Mouse (Mus musculus): Measurements from ENCODE around the gene Zic4.

The Zic4 gene

DNA sequence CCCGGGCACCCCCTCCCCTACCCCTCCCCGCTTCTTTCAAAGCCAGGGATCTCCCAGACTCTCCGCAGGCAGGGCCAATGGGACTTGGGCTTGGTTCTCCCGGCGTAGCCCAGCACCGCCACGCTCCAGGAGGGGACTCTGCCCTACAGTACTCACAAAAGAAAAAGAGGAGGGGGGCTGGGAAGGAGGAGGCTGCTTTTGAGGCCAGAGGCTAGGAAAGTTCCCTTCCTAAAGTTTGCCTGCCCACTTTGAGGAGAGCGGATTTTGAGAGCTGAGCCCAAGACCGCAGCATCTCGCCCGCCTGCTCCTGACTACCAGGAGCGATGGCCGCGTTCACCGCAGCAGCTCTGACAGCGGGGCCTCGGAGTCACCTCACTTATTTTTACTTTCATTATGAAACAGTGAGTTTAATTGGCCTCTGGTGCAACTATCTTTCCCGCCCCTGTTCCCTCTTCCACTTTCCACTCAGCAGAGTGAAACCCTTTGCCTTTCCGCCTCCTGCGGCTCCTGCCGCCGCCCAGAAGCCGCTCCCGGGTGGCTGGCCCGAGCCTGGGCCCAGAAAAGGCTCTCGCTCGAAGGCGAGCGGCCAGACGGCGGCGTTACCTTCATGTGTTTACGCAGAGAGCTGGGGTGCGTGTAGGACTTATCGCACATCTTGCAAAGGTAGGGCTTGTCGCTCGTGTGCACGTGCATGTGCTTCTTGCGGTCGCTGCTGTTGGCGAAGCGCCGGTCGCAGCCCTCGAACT lies at the start of gene Zic4:
Zic4 (plus strand) TSS at position 558 of the 746 bp plus-strand sequence.
- no peak for DNase-seq (ENCODE audit: low read depth)

DNA sequence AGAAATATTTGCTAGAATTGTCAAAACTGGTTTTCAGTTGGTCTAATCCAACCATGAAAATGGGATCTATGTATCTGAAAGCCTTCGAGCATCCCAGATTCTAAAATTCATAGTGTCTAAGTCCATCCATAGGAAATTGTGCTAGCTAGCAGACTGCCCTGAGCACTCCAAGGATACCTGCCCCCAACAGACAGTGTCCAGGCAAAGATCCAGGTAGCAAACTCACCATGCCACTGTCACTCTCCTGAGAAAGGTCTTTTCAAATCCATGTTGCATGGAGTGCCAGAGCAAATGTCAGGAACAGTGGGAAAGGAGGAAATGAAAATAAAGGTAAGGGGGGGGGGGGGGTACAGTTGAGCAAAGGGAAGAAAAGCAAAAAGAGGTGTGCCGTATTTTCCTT lies 14.6 kb upstream of the Zic4 start:
- no peak for DNase-seq (ENCODE audit: low read depth)

DNA sequence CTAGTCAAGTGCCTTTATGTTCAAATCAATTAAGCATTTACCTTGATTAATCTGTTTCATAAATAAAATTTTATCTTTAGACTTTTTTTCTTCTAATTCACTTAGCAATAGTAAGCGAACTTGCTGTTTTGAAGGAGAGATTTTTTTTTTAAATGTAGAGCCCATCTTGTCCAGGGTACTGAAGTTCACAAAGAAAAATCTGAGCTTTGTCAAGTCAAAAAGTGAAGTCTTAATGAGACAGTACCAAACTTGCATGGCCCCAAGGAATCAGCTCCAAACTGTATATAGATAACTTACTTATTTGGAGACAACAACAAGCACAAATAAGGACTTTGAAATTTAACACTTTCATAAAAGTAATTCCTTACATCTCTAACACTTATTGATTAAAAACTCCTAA lies 13.5 kb upstream of the Zic4 start:
- no peak for DNase-seq (ENCODE audit: low read depth)

DNA sequence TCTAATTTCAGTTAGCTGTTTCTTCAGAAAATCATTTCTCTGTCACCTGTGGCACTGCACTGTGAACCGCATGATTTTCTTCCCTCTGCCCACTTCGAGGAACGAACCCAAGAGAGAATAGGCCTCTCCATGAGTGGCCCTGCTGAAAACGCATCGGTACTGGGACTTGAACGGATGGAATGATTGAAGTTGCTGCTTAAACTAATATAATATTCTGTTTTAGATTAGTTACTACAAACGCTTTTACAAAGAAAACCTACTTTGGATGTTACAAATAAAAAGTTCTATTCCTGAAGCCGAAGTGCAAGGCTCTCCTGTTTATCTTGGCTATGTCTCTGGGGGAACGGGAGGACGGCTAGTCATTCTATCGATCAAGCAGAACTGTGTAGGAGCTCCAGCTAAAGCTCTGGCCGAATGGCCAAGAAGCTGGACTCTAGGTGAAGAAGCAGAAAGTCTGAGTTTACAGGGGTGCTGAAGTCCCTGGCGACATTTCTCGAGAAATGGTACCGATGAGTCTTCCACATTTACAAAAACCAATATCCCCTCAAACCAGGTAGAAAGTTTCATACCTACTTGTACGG lies 11.9 kb upstream of the Zic4 start:
- DNase-seq (ENCODE audit: low read depth) = no peak

DNA sequence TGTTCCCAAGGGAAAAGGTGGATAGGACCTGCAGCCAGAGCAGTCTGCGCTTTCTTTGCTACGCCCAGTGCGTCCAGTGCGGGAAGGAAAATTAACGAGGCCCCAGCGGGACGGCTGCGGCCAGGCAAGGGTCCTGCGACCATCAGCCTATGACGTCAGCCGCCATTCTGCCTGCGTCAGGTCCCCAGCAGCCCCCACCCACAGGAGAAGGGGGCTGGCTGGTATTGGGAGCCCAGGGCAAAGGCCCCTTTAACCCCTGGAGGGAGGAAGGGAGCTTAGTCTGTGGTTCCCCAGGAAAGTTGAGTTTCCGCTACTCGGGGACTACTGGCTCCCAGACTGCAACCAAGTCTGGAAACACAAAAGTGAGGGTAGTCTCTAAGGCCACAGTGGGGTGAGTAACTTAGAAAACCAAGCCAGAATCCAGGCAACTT lies 11.3 kb upstream of the Zic4 start:
- no peak for DNase-seq (ENCODE audit: low read depth)

DNA sequence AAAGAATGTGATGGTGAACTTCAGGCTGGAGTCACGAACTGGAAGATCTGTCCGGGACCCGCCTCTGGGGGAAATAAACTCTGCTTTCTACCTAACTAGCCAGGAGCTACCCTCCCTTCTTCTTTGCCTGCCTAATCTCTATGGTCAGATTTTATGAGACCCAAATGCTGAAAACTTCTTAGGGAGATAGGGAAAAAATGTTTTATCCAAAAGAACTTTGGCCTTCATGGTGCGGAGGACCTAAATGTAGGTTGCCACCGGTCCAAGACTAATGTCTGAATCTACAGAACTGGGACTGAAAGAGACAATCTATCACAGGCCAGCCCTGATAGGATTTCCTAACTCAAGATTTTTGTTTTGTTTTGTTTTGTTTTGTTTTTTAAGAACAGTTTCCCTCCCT lies 10.9 kb upstream of the Zic4 start:
- DNase-seq (ENCODE audit: low read depth) = no peak

DNA sequence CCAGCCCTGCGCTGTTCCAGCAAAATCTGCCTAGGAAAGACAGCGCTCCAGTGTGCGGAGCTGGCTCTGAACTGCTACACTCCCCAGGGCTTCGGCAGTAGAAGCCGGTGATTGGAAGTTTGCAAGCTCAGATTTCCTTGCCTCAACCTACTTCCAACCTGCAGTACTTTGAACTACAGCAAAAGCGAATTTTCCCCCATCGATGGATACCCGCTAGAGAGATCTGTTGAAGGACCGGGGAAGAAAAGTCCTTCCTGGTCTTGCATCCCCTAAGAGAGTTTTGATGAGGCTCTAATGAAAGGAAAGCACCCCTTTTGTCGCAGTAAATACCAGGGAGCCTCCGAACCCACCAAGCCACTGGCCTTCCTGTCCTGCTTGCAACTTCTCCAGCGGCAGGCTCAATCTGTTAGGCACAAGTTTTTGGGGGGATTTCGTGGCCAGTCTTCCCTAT lies 10.2 kb upstream of the Zic4 start:
- no peak for DNase-seq (ENCODE audit: low read depth)

DNA sequence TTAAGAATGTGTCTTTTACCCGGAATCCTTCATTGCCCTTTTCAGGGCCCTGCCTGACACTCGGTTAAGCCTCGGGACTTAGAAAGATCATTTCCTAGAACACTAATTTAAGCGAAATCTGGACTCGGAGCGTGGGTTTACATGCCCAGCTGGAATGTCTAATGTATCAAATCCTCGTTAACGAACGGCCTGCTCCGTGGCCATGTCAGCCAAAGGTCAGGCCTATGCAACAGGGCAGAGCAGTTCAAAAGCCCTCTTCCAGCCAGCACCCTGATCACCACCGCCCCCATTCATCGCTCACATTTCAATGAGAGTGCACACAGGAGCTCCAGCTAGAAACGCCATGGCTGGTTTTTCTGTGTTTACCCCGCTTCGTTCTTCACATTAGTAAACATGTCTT lies 9.4 kb upstream of the Zic4 start:
- no peak for DNase-seq (ENCODE audit: low read depth)

DNA sequence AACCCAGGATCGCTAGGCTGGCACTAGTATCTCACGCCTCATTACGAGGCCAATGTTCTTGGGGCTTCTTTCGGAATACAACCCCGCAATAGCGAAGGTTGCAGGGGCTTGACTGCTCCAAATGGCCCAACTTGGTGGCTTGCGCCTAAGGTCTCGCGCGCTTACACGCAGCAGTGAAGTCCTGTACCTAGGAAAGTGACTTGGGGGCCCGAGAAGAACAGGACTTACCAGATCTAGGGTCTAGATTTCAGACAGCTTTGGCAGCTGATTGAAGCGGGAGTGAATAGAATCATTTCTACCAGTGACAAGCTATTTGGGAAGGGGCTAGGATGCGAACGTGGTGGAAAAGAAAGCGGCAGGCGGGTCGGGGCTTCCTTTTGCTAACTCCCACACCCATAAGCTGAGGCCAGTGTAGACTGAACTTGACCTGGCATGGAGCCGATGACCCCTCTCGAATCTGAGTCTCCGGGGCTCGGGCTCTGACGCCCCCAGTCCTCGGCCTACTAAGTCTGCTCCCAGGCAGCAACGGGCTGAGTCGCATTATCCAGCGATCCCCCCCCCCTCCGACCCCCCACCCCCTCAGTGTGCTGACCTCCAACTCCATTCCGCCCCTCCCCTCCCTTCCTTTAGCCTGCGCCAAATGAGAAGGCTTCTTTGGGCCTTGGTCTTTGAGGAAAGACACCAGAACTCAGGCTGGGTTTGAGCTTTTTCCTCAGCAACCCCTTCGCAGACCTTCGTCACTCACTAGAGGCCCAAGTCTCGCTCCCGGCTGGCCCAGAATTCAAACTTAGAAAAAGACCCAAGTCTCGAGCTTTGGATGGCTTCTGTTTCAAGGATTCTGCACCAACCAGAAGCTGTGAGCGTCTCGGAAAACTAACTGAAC lies 8.4 kb upstream of the Zic4 start:
- DNase-seq (ENCODE audit: low read depth) = no peak

DNA sequence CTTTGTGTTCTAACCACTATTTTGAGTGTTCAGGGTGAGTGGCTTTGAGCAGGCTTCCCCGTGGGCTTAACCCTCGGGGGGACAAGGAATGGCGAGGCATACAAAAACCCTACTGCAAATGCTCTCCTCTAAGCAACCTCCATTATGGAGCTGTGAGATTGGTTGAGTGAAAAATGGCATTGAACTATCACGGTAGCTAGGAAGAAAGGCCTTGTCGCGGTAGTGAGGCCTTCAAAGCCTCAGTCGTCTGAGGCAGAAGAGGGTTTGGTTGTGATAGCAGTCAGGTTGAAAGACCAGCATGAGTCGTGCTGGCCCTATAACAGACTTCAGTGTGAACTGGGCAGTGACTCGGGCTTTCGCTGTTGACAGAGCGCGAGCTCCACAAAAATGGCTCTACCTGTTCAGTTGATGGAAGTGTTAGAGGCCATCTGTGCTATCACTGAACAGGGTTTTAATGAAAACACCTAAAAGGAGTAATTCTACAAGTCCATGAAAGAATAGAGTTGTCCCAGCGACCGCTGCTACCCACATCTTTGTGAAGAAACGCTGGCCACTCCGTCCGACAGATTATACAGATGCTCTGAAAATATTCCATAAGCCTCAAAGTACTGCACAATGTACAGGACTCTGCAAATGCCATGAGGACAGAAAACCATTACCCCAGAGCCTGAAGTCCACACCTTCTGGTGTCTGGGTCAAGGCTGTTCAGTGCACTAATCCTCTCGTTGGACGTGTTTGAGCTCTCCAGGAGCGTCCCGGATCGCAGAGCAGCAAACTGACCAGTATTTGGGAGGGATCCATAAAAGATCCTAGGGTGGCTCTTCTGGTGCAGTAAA lies 7.6 kb upstream of the Zic4 start:
- no peak for DNase-seq (ENCODE audit: low read depth)

DNA sequence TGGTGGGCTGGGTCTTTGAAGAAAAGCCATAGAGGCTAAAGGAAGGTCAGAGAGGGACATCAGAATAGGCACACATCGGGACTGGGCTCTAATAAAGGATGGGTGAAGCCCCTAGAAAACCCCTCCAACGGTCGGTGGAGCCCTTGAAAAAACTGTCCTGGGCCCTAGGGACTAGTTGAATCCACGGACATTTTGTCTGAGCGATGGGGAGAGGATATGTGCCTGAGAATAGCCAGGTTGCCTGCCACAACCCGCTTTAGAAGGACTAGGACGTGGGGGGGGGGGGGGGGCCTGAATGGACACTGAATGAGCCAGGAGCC lies 7.0 kb upstream of the Zic4 start:
- no peak for DNase-seq (ENCODE audit: low read depth)

DNA sequence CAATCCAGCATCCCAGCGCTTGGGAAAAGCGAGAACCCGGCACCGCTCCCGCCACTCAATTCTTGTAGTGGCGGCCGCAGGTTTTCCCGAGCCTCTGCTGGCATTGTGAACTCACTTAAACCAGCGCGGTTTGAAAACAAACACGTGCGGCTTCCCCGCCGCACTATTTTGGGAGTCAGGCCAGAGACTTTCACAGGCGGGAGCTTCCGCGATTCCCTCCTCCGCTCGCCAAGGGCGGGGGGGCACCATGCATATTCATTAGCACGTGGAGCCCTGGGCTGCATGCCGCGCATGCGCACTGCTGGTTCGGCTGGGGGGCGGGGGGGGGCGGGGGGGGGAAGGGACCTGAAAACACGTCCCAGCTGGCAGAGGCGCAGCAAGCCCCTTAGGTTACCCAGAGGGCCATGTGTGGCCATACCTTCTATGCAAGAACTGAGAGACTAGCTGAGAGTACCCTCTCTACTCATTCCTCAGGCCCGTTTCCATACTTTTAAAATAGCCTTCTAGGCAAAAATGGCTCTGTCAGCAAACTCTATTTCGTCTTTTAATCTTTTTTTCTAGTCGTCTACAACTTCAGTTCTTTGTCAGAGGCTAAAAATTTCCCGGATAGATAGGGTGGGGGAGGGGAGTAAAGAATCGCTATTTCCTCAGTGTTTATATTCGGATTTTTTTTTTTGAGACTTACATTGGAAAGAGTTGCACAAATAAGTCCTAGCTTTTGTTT lies 6.4 kb upstream of the Zic4 start:
- no peak for DNase-seq (ENCODE audit: low read depth)

DNA sequence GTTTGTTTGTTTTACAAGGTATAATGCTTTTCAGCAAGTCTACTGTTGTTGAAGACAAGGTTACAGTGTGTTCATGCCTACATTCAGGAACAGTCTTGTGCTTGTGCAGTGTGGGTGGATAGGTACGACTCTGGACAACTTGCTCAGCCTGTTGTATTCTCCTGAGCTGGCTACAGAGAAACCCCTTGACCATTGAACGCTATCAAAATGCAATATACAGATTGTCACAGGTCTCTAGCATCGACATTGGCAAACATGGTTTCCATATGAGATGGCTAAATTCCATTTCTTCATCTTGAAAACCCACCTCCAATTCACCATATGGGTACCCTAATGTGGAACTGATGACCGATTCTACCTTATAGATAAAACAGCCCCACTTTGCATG lies 5.9 kb upstream of the Zic4 start:
- DNase-seq (ENCODE audit: low read depth) = no peak

DNA sequence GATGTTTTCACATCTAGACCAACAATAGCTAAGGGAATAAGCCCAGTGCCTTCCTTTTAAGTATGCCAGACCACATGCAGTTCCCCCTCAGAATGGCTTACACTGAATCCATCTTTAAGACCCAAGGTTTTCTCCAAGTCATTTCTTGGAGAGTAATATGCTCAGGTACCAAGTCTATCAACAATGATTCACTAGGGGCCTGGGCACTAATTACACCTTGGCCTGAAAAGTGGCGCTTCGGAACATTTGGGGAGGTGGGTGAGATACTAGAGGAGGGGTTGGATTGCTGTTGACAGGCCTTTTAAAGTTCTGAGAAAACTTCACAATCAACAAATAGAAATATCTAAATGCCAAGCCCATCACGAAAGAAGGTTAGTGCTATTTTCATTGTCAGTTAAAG lies 4.9 kb upstream of the Zic4 start:
- no peak for DNase-seq (ENCODE audit: low read depth)

DNA sequence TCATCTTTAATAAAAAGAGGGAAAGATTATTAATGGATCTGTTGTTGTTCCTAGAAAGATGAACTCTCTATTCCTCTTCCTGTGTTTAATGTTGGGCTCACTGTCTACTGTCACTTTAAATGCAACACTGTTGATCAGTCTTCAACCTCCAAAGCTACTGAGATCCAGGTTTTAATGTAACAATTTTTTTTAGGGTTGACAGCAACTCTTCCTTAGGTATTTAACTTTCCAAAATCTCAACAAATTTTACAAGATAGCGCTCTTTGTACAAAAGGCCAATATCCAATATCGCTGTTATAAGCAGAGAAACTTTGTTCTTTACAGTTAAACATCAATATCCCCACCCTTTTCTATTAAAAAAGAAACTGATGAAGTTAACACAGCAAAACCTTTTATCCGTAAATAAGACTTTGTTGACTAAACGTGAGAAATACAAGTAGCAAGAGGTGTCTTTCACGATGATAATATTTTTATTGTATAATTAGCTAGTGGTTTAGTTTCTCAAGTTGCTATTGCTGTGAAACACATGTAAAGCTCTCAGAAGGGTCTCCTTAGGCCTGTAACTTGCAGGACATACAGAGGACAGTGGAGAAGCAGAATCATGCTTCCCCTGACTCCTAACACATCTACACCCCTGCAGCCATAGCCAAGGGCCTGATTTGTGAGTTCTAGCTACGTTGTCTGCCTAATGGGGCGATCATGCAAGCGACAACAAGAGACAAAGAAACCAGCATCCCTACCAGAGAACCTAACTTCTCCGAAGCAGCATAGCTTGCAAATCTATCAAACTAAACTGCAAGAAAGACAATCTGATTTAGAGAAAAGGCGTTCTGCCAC lies 3.1 kb upstream of the Zic4 start:
- no peak for DNase-seq (ENCODE audit: low read depth)

DNA sequence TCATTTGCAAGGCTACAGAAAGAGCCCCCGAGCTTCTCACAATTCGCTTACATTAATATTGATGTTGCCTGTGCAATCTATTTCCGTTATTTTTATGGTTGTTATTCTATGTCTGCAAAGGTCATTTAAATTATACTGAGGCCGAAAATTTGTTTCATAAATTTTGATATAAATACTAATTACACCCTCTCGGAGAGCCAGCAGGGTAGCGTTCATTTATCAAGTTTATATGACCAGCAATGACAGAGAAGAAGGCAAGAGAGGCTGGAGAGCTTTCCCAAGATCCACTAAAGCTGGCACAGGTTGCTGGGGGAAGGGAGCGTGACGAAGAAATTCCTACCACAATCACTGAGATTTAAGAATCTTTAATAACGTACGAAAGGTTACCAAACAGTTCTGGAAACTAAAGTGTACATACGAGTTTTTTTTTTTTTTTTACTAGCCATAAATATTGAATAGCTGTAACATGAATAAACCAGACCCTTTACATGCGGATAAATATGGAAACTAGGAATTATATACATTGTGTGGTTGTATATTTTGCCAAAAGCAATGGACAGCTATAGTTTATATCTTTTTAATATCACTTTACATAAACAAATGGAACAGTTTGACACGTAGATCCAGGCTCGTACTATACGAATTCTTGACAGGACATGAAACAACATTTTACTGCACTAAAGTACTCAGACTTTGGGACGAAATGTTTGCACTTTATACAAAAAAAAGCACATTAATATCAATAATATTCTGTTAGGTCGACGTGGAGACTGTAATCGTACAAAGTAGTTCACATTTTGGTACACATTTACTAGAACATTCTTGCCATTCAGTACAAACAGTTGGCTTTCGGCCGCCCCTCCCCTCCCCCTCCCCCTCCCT lies 1.8 kb upstream of the Zic4 start:
- DNase-seq (ENCODE audit: low read depth) = no peak

DNA sequence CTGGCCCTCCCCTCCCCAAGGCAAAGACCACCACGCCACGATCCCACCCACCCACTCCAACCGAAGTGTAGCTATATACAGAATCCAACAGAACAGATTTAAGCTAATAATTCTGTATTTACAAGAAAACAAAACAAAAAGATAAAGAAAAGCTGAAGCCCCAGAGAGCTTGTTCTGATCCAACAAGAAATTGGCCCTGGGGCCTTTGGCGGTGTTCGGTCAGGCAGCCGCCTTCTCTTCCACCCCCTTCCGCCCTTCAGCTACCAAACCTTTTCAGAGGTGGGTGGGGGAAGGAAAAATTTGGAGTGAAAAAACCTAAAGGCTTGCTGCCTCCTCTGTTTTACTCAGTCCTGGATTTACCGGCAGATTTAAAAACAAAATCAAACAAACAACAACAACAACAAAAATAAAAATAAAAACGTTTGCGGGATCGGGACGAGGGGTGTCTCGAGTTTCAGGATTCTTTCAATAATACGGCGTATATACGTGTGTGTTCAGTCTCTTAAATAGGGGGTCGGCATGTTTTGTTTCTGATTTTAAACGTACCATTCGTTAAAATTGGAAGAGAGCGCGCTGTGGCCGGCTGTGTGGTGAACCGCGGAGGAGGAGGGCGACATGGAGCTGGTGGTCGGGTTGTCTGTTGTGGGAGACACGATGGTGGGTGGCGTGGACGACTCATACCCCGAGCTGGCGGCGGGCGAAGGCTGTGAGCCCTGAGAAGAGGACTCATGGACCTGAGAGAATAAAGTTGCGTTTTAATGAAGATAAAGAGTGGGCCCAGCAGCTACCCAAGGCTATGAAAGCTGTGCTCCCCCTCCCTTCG lies 969 bp upstream of the Zic4 start:
- DNase-seq (ENCODE audit: low read depth) = no peak

DNA sequence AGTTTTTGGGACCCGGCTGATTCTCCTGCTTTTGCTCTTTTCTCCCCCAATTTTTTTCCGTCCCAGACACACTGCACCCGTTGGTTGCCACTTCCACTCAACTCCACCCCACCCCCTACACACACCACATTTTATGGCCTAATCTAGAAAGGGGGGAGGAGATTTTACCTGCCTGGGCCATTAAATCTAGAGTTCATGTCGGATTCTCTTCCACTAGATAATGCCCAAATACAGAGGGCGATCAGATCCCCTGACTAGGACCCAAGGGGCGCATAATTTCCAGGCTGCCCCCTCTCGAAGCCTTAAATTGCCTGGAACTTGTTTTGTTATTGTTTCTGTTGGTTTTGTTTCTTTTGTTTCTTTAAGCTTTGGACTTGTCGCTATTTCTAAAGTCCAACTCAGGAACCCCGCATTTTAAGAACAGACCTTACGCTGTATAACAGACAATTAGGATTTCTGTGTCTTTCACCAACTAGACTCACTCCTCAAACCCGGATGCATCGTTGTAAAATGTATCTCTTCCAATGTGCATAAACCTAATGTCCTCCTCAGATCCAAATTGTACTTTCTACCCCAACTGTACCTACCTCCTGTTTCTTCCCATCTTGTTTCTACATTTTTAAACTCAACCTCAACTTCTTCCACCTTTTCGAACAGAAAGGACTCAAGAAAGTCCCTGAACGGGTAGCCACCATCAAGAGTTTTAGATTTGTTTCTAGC lies 958 bp downstream of the Zic4 start:
- DNase-seq (ENCODE audit: low read depth) = no peak

Data from c-Kit-positive CD71-positive TER-119-negative erythroid progenitor cells, embryonic 14.5 days (primary cell).